Mouse (Mus musculus): Measurements from ENCODE around the gene T. TPM values are rescaled to one million over a fixed set of nuclear protein-coding genes. Genes with fewer than 3 reads are reported as not detected.

Gene T
- total RNA-seq, 2 experiments from 2014 or later, result not detected

DNA sequence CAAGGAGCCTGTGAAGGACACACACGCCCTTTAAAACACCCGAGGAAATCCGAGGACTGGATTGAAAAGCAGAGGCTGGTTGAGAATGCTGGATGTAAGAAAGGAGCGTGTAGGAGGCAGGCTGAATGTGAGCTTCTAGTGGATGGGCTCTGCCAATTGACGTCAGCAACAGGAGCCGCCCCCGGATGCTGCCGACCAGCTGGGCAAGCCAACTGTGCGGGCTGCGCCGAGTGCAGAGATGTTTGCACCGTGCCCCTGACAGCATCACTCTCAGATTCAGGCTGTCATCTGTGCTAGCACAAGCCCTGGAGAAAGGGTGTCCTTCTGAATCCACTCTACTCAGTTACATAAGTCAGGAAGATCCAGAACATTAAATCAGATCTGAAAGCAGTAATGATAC, 53.6 kb downstream of the T start:
- intact Hi-C loops (cut with DNase I), result no loop called here
- 0 out of 2 replicates have a peak overlapping the region, but pooled peaks have one; percentile 2 for H3K4me3 ChIP-seq
- peak; percentile 60 for DNase-seq
- no peak for TF ChIP-seq CTCF (IDR thresholded peaks at IDR 0.05)
- no peak overlapping the region for H3K27ac ChIP-seq

DNA sequence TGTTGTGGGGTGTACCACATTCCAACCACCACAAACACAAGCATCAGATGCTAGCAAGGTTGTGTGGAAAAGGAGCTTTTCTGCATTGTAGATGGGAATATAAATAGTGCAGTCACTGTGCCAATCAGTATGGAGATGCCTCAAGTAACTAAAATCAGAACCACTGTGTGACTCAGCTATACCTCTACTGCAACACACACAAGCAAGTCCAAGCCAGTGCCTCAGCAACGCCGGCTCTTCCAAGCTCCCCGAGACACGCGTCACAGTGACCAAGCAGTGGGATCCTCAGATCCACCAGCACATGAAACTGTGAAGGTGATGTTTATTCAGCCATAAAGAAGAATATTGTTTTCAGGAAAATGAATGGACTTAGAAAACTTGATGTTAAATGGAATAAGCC, 56.7 kb downstream of the T start:
- TF ChIP-seq CTCF (IDR thresholded peaks at IDR 0.05), result no peak
- H3K27ac ChIP-seq, result no peak overlapping the region
- no peak overlapping the region for H3K4me3 ChIP-seq
- intact Hi-C loops (cut with DNase I), result no loop called here
- no peak for DNase-seq

Other genes with a start within 250 kb of the T start
- not detected for gene Ccr6, start 198.4 kb upstream of the T start, total RNA-seq (2021)
- gene Mpc1, start 151.5 kb upstream of the T start, total RNA-seq (2021), result 100 to 1,000 TPM; 440 to 533 TPM
- gene Sft2d1, start 123.3 kb upstream of the T start, total RNA-seq (2021), result 1 to 10 TPM; 4.9 to 9.6 TPM
- under 1 TPM; 0.08 TPM for gene Prr18, start 97.0 kb upstream of the T start, total RNA-seq (2021)
- not detected for gene T2, start 78.4 kb upstream of the T start, total RNA-seq (2021)
- gene Pde10a, start 90.9 kb downstream of the T start, total RNA-seq (2021), result 1 to 10 TPM; 4.0 to 6.0 TPM
- gene Gm17087, start 132.5 kb downstream of the T start, total RNA-seq (2021), result not detected